Mouse (Mus musculus): Measurements from ENCODE around the gene Zfp607b.

The Zfp607b gene

GRCm38 (mm10) chr7:27685220-27685619 is 3.9 kb upstream of the Zfp607b start:
- DNase-seq (ENCODE audit: low spot score in 2 of 2): no peak

DNA sequence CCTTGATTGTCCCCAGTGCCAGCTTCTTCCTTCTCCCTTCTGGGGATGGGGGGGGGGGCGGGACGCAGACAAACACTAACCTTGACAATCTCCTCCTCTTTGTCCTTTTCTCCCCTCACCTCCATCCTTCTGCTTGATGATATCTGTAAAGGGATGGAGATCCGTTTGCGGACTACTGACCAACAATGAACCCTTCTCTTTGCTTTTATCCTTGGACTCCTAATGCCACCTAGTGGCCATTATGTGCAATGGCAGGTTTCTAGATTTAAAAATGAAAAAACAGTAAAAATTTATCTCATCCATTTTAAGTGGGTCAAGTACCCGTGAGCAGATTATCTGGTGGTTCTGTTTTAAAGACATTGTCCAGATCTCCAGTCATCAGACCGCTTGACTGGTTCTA is 3.5 kb upstream of the Zfp607b start:
- DNase-seq (ENCODE audit: low spot score in 2 of 2): no peak

- no peak for DNase-seq (ENCODE audit: low spot score in 2 of 2)
Observed at GRCm38 (mm10) chr7:27687043-27687442, 2.1 kb upstream of the Zfp607b start.

GRCm38 (mm10) chr7:27687836-27688235 is 1.3 kb upstream of the Zfp607b start:
- no peak for DNase-seq (ENCODE audit: low spot score in 2 of 2)

DNA sequence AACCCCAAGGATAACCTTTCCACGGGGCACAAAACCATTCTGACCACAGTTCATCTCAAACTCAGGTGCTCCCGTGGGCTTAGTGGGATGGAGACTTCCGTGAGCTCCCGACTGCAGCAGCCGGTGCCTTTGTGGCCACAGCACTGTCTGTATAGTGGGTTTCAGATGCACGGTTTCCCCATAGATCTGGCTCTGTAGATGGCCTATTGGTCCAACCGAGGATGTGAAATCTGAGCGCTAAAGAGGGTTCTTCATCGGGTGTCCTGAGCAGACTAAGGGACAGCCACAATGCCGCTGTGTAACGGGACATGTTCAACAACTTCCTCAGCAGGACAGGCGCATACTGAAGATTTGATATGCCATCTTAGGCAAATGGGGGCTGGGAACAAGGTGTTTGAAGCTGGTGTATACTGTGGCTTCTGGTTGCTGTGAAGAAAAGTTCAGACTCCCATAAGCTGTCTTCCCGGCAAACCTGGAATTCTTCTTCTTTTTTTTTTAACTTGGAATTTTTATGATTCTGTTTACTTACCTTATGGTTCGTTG is 823 bp upstream of the Zfp607b start:
- DNase-seq (ENCODE audit: low spot score in 2 of 2): no peak

DNA sequence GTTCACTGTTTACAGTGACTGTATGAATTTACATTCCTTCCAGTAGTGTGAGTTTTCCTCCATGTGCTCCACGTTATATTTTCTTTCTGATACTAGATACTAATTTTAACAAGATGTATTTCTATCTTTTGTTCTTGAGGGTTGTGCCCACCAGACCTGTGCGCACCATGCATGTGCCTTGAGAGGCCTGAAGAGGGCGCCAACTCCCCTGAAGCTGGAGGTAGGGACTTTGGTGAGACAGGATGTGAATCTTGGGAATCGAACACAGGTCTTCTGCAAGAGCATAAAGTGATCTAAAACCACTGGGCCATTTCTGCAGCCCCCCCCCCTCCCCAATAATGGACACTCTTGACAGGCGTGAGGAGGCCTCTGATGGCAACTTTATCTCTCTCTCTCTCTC is 1.9 kb downstream of the Zfp607b start:
- peak in 1 of 2 experiments; percentile 40 for DNase-seq (ENCODE audit: low spot score in 2 of 2)

DNA sequence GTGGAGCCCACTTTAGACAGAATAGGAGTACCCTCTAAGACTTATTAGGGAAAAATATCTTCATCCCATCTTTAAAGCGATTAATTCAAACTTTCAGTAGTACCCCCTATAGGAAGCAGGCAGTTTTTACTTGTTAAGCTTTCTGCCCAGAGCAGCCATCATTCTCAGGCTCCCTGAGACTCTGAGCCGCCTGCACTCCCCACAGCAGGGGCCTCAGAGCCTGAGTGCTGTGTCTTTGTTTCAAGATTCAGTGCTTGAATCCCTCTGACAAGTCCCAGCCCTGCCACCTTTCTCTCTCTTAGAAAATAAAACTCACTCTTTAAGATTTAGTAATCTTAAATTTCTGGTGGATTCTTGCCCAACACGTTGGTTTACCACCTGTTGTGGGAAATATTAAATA is 7.6 kb downstream of the Zfp607b start:
- no peak for DNase-seq (ENCODE audit: low spot score in 2 of 2)

DNA sequence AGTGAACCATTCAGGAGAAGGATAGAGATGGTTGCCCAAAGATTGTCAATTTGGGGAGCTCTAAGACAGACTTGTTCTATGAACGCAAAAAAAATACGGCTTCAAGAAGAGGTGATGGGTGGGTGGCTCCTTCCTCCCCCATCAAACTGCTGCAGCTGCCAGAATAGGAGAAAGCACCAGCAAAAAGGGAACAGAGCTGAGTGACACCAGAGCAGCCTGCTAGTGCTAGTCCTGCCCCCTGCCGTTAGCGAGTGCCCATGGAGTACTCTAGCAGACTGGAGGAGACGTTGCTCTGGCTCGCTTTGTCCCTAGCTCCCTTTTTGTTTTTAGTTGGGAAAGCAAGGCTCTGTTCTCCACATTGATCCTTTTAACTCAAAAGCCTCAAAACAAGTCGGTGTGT is 21.3 kb downstream of the Zfp607b start:
- DNase-seq (ENCODE audit: low spot score in 2 of 2): no peak

GRCm38 (mm10) chr7:27721951-27722350 is 32.8 kb downstream of the Zfp607b start:
- DNase-seq (ENCODE audit: low spot score in 2 of 2): no peak

GRCm38 (mm10) chr7:27725566-27726538 is 36.7 kb downstream of the Zfp607b start:
- DNase-seq (ENCODE audit: low spot score in 2 of 2): peak; percentile 53 to 61

GRCm38 (mm10) chr7:27727471-27727870 is 38.3 kb downstream of the Zfp607b start:
- no peak for DNase-seq (ENCODE audit: low spot score in 2 of 2)

DNA sequence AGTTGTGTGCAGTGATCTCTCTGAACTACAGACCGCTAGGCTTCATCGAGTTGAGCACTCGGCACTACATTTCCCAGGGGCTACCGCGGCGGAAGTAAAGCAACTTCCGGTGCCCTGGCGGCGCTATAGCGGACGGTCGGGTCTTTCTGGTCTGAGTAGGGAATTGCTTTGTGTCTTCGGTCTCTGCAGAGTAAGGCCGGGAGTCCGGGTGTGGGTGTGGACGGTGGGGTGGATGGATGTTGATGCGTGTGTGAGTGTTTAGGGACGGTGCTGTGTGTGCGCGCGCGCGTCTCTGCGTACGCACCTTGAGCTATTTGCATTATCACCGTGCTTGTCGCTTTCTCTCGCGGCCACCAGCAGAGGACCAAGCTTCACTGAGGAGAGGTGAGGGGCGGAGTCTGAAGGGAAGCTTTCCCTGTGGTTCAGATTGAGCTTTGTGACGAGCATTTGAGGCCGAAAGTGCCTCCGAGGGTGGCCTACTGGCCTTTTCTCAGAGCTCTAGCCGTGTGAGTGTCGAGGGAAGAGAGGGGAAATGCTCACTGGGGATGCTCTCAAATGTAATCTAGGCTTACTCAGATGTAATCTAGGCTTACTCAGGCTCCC is 42.2 kb downstream of the Zfp607b start, which contains the start of gene Zfp60:
Gene Zfp60, plus strand, starts transcription at position 109 of the 603 bp plus-strand sequence.
- peak; percentile 86 to 93 for DNase-seq (ENCODE audit: low spot score in 2 of 2)

GRCm38 (mm10) chr7:27731946-27732345 is 42.8 kb downstream of the Zfp607b start:
- DNase-seq (ENCODE audit: low spot score in 2 of 2): no peak

- no peak for DNase-seq (ENCODE audit: low spot score in 2 of 2)
Observed at GRCm38 (mm10) chr7:27732508-27732907, 43.4 kb downstream of the Zfp607b start.

DNA sequence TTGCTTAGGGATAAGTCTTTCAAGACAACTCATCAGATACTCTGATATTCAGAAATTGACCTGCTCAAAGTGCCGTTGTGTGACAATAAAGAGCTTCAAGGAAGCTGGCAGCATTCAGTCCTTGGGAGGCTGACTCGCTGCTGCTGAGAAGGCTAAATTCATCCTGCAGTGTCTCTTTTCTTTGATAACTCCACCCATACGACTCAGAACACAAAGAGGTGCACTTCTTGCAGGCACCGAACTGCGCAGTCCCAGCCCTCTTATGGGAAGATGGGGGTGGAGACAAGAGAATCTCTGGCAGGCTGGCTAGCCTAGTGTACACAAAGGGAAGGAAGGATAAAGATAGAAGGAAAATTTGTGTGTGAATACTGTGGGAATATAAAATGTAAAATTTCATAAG is 46.3 kb downstream of the Zfp607b start:
- DNase-seq (ENCODE audit: low spot score in 2 of 2): peak in 1 of 2 experiments; percentile 18
